Mouse (Mus musculus): ENCODE measurements around the gene Eef2k. TPM values are rescaled to one million over a fixed set of nuclear protein-coding genes. Genes with fewer than 3 reads are reported as not detected.

Gene Eef2k
- polyA plus RNA-seq, 1 experiment = 21.9 TPM

- H3K36me3 ChIP-seq (ENCODE audit: control insufficient read depth, insufficient read depth) = no peaks in the 10 kb centered on the region
- no peaks in the 10 kb centered on the region for H3K79me3 ChIP-seq (ENCODE audit: low read depth)
- H3K79me2 ChIP-seq (ENCODE audit: control insufficient read depth, insufficient read depth) = no peaks in the 10 kb centered on the region
- H3K27me3 ChIP-seq (ENCODE audit: control insufficient read depth, insufficient read depth, insufficient read length) = no peaks in the 10 kb centered on the region
- H3K4me3 ChIP-seq (ENCODE audit: insufficient read depth, poor library complexity, severe bottlenecking) = peak overlapping the region; percentile 32
- H3ac ChIP-seq (ENCODE audit: control insufficient read depth, insufficient read length, low read depth) = peak overlapping the region; percentile 73
- no peak for TF ChIP-seq FOSL1 (IDR thresholded peaks at IDR 0.05; ENCODE audit: insufficient read depth, low read length, poor library complexity, severe bottlenecking)
- TF ChIP-seq MYOD1 (IDR thresholded peaks at IDR 0.05; ENCODE audit: control insufficient read depth, insufficient read length, low read depth) = no peak
- TF ChIP-seq USF1 (IDR thresholded peaks at IDR 0.05; ENCODE audit: low read depth) = no peak
- no peak for TF ChIP-seq MYOG (IDR thresholded peaks at IDR 0.05; ENCODE audit: control insufficient read depth, extremely low read depth, insufficient read length)
- TF ChIP-seq CEBPB (IDR thresholded peaks at IDR 0.05; ENCODE audit: low read depth) = no peak
- TF ChIP-seq CTCF (IDR thresholded peaks at IDR 0.05; ENCODE audit: control insufficient read depth, insufficient read depth, insufficient read length) = no peak
- TF ChIP-seq MAX (IDR thresholded peaks at IDR 0.05) = no peak
Observed at GRCm38 (mm10) chr7:120830431-120831381, 11.9 kb upstream of the Eef2k start.

GRCm38 (mm10) chr7:120834426-120834825, 8.2 kb upstream of the Eef2k start:
- Histone ChIP-seq H3K79me3 (ENCODE audit: low read depth) (no peaks in the 10 kb centered on the region), H3K36me3 (ENCODE audit: control insufficient read depth, insufficient read depth) (no peaks in the 10 kb centered on the region), H3ac (ENCODE audit: control insufficient read depth, insufficient read length, low read depth) (no peak overlapping the region), H3K79me2 (ENCODE audit: control insufficient read depth, insufficient read depth) (no peaks in the 10 kb centered on the region), H3K4me3 (ENCODE audit: insufficient read depth, poor library complexity, severe bottlenecking) (peak overlapping the region; percentile 38), H3K27me3 (ENCODE audit: control insufficient read depth, insufficient read depth, insufficient read length) (no peaks in the 10 kb centered on the region)
- TF ChIP-seq CTCF (IDR thresholded peaks at IDR 0.05; ENCODE audit: control insufficient read depth, insufficient read depth, insufficient read length) (no peak), CEBPB (IDR thresholded peaks at IDR 0.05; ENCODE audit: low read depth) (no peak), MYOG (IDR thresholded peaks at IDR 0.05; ENCODE audit: control insufficient read depth, extremely low read depth, insufficient read length) (no peak), MYOD1 (IDR thresholded peaks at IDR 0.05; ENCODE audit: control insufficient read depth, insufficient read length, low read depth) (no peak), FOSL1 (IDR thresholded peaks at IDR 0.05; ENCODE audit: insufficient read depth, low read length, poor library complexity, severe bottlenecking) (no peak), USF1 (IDR thresholded peaks at IDR 0.05; ENCODE audit: low read depth) (no peak), MAX (IDR thresholded peaks at IDR 0.05) (no peak)

DNA sequence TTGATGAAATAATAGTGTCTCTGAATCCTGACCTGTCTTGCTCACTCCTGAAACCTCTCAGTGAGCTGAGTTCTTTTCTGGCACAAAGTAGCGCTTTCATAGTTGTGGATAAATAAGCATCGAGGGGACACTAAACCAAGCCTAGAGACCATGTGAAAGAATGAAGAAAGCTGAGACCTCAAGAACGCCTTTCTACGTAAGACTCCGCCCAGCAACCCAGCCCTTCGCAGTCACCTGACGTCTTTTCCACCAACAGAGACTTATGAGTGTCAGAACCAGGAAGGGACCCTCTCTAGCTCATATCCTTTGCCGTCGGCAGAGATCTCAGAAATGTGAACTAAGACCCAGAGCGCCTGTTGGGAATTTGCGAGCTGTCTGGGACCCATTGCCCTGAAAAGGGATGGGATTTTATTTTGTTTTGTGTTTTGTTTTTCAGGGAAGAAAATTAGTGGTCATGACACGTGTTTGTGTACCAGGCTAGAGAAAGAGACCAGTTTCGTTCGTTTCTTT, 7.7 kb upstream of the Eef2k start:
- no peak for TF ChIP-seq CTCF (IDR thresholded peaks at IDR 0.05; ENCODE audit: control insufficient read depth, insufficient read depth, insufficient read length)
- peak; percentile 93 for TF ChIP-seq USF1 (IDR thresholded peaks at IDR 0.05; ENCODE audit: low read depth)
- Histone ChIP-seq H3ac (ENCODE audit: control insufficient read depth, insufficient read length, low read depth) (no peak overlapping the region), H3K4me3 (ENCODE audit: insufficient read depth, poor library complexity, severe bottlenecking) (peak overlapping the region; percentile 38), H3K36me3 (ENCODE audit: control insufficient read depth, insufficient read depth) (no peaks in the 10 kb centered on the region), H3K27me3 (ENCODE audit: control insufficient read depth, insufficient read depth, insufficient read length) (no peaks in the 10 kb centered on the region), H3K79me3 (ENCODE audit: low read depth) (no peaks in the 10 kb centered on the region), H3K79me2 (ENCODE audit: control insufficient read depth, insufficient read depth) (no peaks in the 10 kb centered on the region)

DNA sequence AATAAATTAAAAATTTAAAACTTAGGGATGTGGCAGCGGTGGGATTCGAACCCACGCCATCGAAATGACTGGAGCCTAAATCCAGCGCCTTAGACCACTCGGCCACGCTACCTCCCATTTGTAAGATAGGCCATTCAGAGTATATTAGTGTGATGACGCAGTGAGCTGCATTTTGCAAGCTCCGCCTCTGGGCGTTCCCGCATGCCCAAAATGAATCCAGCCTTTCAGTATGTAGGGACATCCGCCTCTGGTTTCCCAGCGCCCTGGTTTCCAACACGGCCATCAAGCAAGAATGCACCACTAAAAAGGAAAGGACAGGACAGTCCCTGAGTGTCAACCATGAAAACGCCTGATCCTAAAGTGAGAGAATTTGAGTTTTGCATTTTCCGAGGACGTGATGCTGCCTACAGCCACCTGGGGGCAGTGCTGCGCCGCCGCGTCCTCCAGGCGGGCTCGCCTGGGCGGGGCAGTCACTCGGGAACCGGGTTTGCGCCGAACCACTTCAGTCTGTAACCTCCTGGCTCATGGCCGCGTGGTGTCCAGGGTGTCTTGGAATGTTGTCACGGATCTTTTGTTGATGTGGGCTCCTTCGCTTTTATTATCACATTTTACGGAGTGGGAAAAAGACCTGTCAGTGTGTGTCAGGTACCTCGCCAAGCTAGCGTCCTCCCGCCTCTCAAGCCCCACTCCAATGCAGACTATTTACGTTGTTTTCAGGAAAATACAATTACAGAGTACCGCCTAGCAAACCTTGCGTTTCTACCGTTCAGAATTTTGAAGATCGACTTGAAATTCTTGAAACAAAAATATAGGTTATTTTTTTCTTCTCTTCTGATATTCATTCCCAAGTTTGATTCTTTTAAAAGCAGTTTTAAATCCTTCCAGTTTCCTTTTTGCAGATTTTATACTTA, 6.9 kb upstream of the Eef2k start:
- no peak for TF ChIP-seq FOSL1 (IDR thresholded peaks at IDR 0.05; ENCODE audit: insufficient read depth, low read length, poor library complexity, severe bottlenecking)
- TF ChIP-seq MYOG (IDR thresholded peaks at IDR 0.05; ENCODE audit: control insufficient read depth, extremely low read depth, insufficient read length) = no peak
- TF ChIP-seq USF1 (IDR thresholded peaks at IDR 0.05; ENCODE audit: low read depth) = no peak
- TF ChIP-seq CTCF (IDR thresholded peaks at IDR 0.05; ENCODE audit: control insufficient read depth, insufficient read depth, insufficient read length) = peak; percentile 98
- no peak for TF ChIP-seq MYOD1 (IDR thresholded peaks at IDR 0.05; ENCODE audit: control insufficient read depth, insufficient read length, low read depth)
- peak; percentile 15 for TF ChIP-seq CEBPB (IDR thresholded peaks at IDR 0.05; ENCODE audit: low read depth)
- peak; percentile 56 for TF ChIP-seq MAX (IDR thresholded peaks at IDR 0.05)

DNA sequence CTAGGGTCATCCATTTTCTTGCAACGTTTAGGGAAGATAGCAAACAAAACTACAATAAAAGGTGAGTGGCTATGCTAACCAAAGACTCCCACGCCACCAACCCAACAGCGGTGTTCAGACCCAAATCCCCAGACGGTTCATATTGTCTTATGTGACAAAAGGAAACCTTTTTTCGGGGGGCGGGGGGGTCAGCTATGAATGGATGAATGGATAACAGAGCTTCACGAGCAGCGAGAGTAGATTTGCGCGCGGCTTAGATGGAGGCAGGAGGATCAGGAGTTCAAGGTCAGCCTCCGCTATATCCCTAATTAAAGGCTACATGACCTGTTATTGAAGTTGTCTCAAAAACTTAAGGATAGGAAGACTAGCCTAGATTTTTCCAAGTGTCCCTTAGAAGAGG, 6.3 kb upstream of the Eef2k start:
- no peaks in the 10 kb centered on the region for H3K79me3 ChIP-seq (ENCODE audit: low read depth)
- H3K4me3 ChIP-seq (ENCODE audit: insufficient read depth, poor library complexity, severe bottlenecking) = peak overlapping the region; percentile 34

More for the DNA sequence above, 6.9 kb upstream of the Eef2k start:
- Histone ChIP-seq H3K4me3 (ENCODE audit: insufficient read depth, poor library complexity, severe bottlenecking) (peak overlapping the region; percentile 38), H3K27me3 (ENCODE audit: control insufficient read depth, insufficient read depth, insufficient read length) (no peaks in the 10 kb centered on the region), H3K79me3 (ENCODE audit: low read depth) (no peaks in the 10 kb centered on the region), H3K79me2 (ENCODE audit: control insufficient read depth, insufficient read depth) (no peaks in the 10 kb centered on the region), H3K36me3 (ENCODE audit: control insufficient read depth, insufficient read depth) (no peaks in the 10 kb centered on the region), H3ac (ENCODE audit: control insufficient read depth, insufficient read length, low read depth) (peak overlapping the region; percentile 63)

More for the DNA sequence above, 6.3 kb upstream of the Eef2k start:
- no peaks in the 10 kb centered on the region for H3K79me2 ChIP-seq (ENCODE audit: control insufficient read depth, insufficient read depth)
- no peaks in the 10 kb centered on the region for H3K27me3 ChIP-seq (ENCODE audit: control insufficient read depth, insufficient read depth, insufficient read length)
- TF ChIP-seq CEBPB (IDR thresholded peaks at IDR 0.05; ENCODE audit: low read depth) (no peak), MYOD1 (IDR thresholded peaks at IDR 0.05; ENCODE audit: control insufficient read depth, insufficient read length, low read depth) (no peak), MAX (IDR thresholded peaks at IDR 0.05) (no peak), FOSL1 (IDR thresholded peaks at IDR 0.05; ENCODE audit: insufficient read depth, low read length, poor library complexity, severe bottlenecking) (no peak), MYOG (IDR thresholded peaks at IDR 0.05; ENCODE audit: control insufficient read depth, extremely low read depth, insufficient read length) (no peak), USF1 (IDR thresholded peaks at IDR 0.05; ENCODE audit: low read depth) (no peak), CTCF (IDR thresholded peaks at IDR 0.05; ENCODE audit: control insufficient read depth, insufficient read depth, insufficient read length) (no peak)
- H3K36me3 ChIP-seq (ENCODE audit: control insufficient read depth, insufficient read depth) = no peaks in the 10 kb centered on the region
- peak overlapping the region; percentile 6 for H3ac ChIP-seq (ENCODE audit: control insufficient read depth, insufficient read length, low read depth)
